Mouse (Mus musculus): Measurements from ENCODE around the gene Bsn. TPM values are rescaled to one million over a fixed set of nuclear protein-coding genes. Genes with fewer than 3 reads are reported as not detected.

Bsn gene
- polyA plus RNA-seq, 1 experiment from 2014 or later, result 0.89 TPM

DNA sequence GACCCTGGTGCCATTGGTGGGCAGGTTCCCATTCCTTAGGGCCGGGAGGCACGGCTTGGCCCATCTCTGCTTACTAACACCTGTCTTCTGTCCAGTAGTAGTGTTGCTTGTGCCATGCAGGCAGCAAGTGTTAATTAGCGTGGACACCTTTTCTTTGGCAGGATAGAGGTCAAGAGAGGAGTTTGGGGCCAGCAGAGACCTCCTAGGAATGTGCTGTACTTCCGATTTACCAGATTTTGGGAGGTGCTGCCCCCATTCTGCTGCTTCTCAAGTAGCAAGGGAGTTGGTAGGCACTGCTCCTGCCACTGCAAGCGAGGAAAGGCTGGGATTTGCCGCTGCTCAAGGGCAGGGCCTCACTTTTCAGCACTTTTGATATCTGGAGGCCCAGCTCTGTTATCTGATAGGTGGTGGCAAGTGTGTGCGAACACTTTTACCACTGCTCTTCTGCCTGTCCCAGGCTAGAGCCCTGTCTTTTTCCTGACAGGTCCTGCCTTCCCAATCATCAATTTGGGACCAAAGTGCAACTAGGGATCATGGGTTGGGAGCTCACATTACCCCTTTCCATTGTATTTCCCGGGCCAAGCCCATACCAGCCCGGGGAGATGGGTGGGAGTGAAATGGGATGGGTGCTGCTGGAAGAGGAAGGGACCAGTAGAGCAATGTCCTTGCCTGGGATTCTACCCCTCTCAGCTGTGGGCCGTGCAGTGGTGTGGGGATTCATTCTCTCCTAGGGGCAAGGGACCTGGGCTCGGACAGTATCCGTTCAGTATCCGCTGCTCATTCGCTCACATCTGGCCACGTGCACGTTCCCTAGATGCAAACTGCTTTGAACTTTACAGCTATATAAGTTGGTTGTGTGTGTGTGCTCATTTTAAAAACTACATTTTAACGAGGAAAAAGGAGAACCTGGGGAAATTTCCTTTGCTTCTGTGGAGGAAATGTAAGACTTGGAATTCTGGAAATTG is 142.3 kb downstream of the Bsn start:
- Histone ChIP-seq H3K9ac (peak overlapping the region; percentile 48; the same call in 1 of the 2 replicates), H3K4me3 (peak overlapping the region; percentile 81), H3K27me3 (no peaks in the 10 kb centered on the region), H3K4me2 (replicated peaks) (peak overlapping the region; percentile 92), H3K36me3 (peaks cover 65% of the 10 kb centered on the region), H3K9me3 (no peaks in the 10 kb centered on the region), H3K27ac (0 out of 2 replicates have a peak overlapping the region, but pooled peaks have one; percentile 67), H3K4me1 (peaks cover 30% of the 10 kb centered on the region)
- no peak for ATAC-seq (ENCODE audit: low FRiP score, low read depth)
- WGBS, result 47% methylated on average over 17 of the region's 17 CpGs

DNA sequence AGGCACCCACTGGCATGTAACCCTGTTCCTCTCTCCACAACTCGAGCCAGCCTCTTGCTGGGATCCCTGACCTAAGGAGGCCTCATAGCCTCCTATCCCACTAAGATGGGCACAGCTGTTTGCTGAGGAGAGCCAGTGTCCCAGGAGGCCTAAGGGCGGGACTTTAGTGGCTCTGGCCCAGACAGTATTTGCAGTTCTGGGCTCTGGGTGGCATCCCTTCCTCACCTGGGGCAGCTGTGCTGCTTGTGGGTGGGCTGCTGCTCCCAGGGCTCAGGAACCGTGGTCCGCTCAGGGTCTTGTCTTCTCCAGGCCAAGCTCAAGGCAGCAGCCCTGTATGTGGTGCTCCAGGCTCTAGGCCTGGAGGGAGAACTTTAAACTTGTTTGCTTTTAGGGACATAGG is 143.6 kb downstream of the Bsn start:
- Histone ChIP-seq H3K4me2 (replicated peaks) (no peak overlapping the region), H3K9me3 (no peaks in the 10 kb centered on the region), H3K36me3 (peaks cover 69% of the 10 kb centered on the region), H3K9ac (0 out of 2 replicates have a peak overlapping the region, but pooled peaks have one; percentile 26), H3K4me1 (peaks cover 23% of the 10 kb centered on the region), H3K4me3 (no peak overlapping the region), H3K27ac (no peak overlapping the region), H3K27me3 (no peaks in the 10 kb centered on the region)
- WGBS, result 90% methylated on average over 4 of the region's 4 CpGs
- no peak for ATAC-seq (ENCODE audit: low FRiP score, low read depth)

Small RNA genes within 50 kb of the gene (microRNA-seq; reads per million reads assigned to microRNA genes)
- gene Gm47303, result not detected
- gene Mir7088, result not detected

Other genes with a start within 250 kb of the Bsn start
- 26.1 TPM in 2 replicates for gene Traip, start 240.2 kb downstream of the Bsn start, polyA plus RNA-seq (2015; fragmentation: Nextera tagmentation; extraction: Ambion mirVana)
- gene Uba7, start 214.9 kb downstream of the Bsn start, polyA plus RNA-seq (2015; fragmentation: Nextera tagmentation; extraction: Ambion mirVana), result 34.6 and 35.4 TPM in 2 replicates
- gene Gm20661, start 207.3 kb downstream of the Bsn start, polyA plus RNA-seq (2015; fragmentation: Nextera tagmentation; extraction: Ambion mirVana), result 11.3 and 13.2 TPM in 2 replicates
- gene Inka1, start 204.5 kb downstream of the Bsn start, polyA plus RNA-seq (2015; fragmentation: Nextera tagmentation; extraction: Ambion mirVana), result 121 and 131 TPM in 2 replicates
- gene Cdhr4, start 197.9 kb downstream of the Bsn start, polyA plus RNA-seq (2015; fragmentation: Nextera tagmentation; extraction: Ambion mirVana), result 18.2 and 18.6 TPM in 2 replicates
- gene Gm20662, start 194.0 kb downstream of the Bsn start, polyA plus RNA-seq (2015; fragmentation: Nextera tagmentation; extraction: Ambion mirVana), result 0.68 and 1.2 TPM in 2 replicates
- 70.1 and 72.8 TPM in 2 replicates for gene Ip6k1, start 187.9 kb downstream of the Bsn start, polyA plus RNA-seq (2015; fragmentation: Nextera tagmentation; extraction: Ambion mirVana)
- gene Gmppb, start 141.1 kb downstream of the Bsn start, polyA plus RNA-seq (2015; fragmentation: Nextera tagmentation; extraction: Ambion mirVana), result 34.1 and 36.2 TPM in 2 replicates
- gene Amigo3, start 137.2 kb downstream of the Bsn start, polyA plus RNA-seq (2015; fragmentation: Nextera tagmentation; extraction: Ambion mirVana), result 3.1 and 4.4 TPM in 2 replicates
- 0.20 and 0.51 TPM in 2 replicates for gene Mst1, start 109.9 kb downstream of the Bsn start, polyA plus RNA-seq (2015; fragmentation: Nextera tagmentation; extraction: Ambion mirVana)
- 31.2 and 35.2 TPM in 2 replicates for gene Rnf123, start 107.0 kb downstream of the Bsn start, polyA plus RNA-seq (2015; fragmentation: Nextera tagmentation; extraction: Ambion mirVana)
- 42.5 and 47.3 TPM in 2 replicates for gene Apeh, start 95.8 kb downstream of the Bsn start, polyA plus RNA-seq (2015; fragmentation: Nextera tagmentation; extraction: Ambion mirVana)
- gene Dag1, start 73.6 kb upstream of the Bsn start, polyA plus RNA-seq (2015; fragmentation: Nextera tagmentation; extraction: Ambion mirVana), result 56.9 and 63.3 TPM in 2 replicates
- 53.0 and 54.0 TPM in 2 replicates for gene Nicn1, start 100.0 kb upstream of the Bsn start, polyA plus RNA-seq (2015; fragmentation: Nextera tagmentation; extraction: Ambion mirVana)
- gene Amt, start 106.5 kb upstream of the Bsn start, polyA plus RNA-seq (2015; fragmentation: Nextera tagmentation; extraction: Ambion mirVana), result 13.5 and 13.7 TPM in 2 replicates
- 426 and 428 TPM in 2 replicates for gene Rhoa, start 115.7 kb upstream of the Bsn start, polyA plus RNA-seq (2015; fragmentation: Nextera tagmentation; extraction: Ambion mirVana)
- 30.3 and 35.8 TPM in 2 replicates for gene Tcta, start 115.8 kb upstream of the Bsn start, polyA plus RNA-seq (2015; fragmentation: Nextera tagmentation; extraction: Ambion mirVana)
- 633 and 719 TPM in 2 replicates for gene Gpx1, start 148.5 kb upstream of the Bsn start, polyA plus RNA-seq (2015; fragmentation: Nextera tagmentation; extraction: Ambion mirVana)
- 115 and 116 TPM in 2 replicates for gene Usp4, start 157.5 kb upstream of the Bsn start, polyA plus RNA-seq (2015; fragmentation: Nextera tagmentation; extraction: Ambion mirVana)
- gene 1700102P08Rik, start 202.4 kb upstream of the Bsn start, polyA plus RNA-seq (2015; fragmentation: Nextera tagmentation; extraction: Ambion mirVana), result 0.52 and 0.99 TPM in 2 replicates
- 1.6 and 2.0 TPM in 2 replicates for gene Ccdc36, start 238.1 kb upstream of the Bsn start, polyA plus RNA-seq (2015; fragmentation: Nextera tagmentation; extraction: Ambion mirVana)
- not detected in 2 replicates for gene BC048562, start 246.1 kb upstream of the Bsn start, polyA plus RNA-seq (2015; fragmentation: Nextera tagmentation; extraction: Ambion mirVana)